8 mouse cellular contexts compared by ENCODE assay signal in the genomic region with DNA sequence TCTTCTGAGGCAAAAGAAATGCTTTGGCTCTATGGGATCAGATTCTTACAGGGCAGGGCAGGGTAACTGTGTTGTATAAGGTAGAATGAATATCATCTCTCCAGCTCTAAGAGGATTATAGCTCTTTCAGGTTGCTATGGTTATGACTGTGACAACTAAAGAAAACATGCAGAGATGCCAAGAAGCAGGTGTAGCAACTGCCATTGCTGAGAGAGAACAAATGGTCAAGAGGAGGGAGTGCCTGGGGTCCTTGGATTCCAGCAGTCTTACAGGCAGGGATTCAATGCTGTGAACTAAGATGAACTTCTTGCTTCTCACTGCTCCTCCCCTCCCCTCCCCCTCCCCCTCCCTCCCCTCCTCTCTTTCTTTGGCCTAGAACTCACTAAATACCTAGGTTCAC. TPM values are rescaled to one million over a fixed set of nuclear protein-coding genes. Genes with fewer than 3 reads are reported as not detected.
A peak's percentile ranks its signal among the peaks of the same experiment; 100 is the strongest.
DNase-seq lines count a peak whose midpoint lies in the region; ATAC-seq lines count a peak whose summit lies in the region.

No protein-coding gene starts in this region.

- ATAC-seq in heart, embryonic 11.5 days (replicated peaks; ENCODE audit: insufficient number of reproducible peaks, low FRiP score, low TSS enrichment): no peak
- peak; percentile 78 for ATAC-seq in embryonic facial prominence, embryonic 15.5 days (ENCODE audit: insufficient number of reproducible peaks, low FRiP score, low TSS enrichment, low read depth)

- peaks cover 11% of the 10 kb centered on the region; the same call in 1 of the 2 replicates for H3K4me1 ChIP-seq in heart, embryonic 11.5 days (ENCODE audit: control insufficient read depth, insufficient read depth, low read length)
- H3K4me1 ChIP-seq in embryonic facial prominence, embryonic 15.5 days: 0 out of 2 replicates have a peak, but pooled peaks cover 3% of the 10 kb centered on the region

- peak overlapping the region; percentile 93 for H3K27ac ChIP-seq in heart, embryonic 11.5 days (ENCODE audit: low read depth, low read length)
- H3K27ac ChIP-seq in embryonic facial prominence, embryonic 15.5 days (replicated peaks): 0 out of 2 replicates have a peak overlapping the region, but pooled peaks have one; percentile 3

- no peak overlapping the region for H3K4me3 ChIP-seq in heart, embryonic 11.5 days (ENCODE audit: low read depth, low read length)
- H3K4me3 ChIP-seq in embryonic facial prominence, embryonic 15.5 days (replicated peaks): no peak overlapping the region

- H3K27me3 ChIP-seq in heart, embryonic 11.5 days (ENCODE audit: control insufficient read depth, insufficient read depth, low read length): no peaks in the 10 kb centered on the region
- no peaks in the 10 kb centered on the region for H3K27me3 ChIP-seq in embryonic facial prominence, embryonic 15.5 days

- no peak overlapping the region for H3K9ac ChIP-seq in heart, embryonic 11.5 days (ENCODE audit: low read depth, low read length)
- no peak overlapping the region for H3K9ac ChIP-seq in embryonic facial prominence, embryonic 15.5 days

- H3K4me2 ChIP-seq in heart, embryonic 11.5 days: peak overlapping the region; percentile 22; the same call in 1 of the 2 replicates
- no peak overlapping the region for H3K4me2 ChIP-seq in embryonic facial prominence, embryonic 15.5 days (replicated peaks)

- no peak for DNase-seq in heart, adult 18-20 months
- peak; percentile 34 for DNase-seq in ES-CJ7 (ENCODE audit: low read depth, low spot score)
- peak; percentile 45 for DNase-seq in lung, postnatal 10 days
- no peak for DNase-seq in thymus, postnatal 36 days
- DNase-seq in yolk sac, embryonic 10.5 days (ENCODE audit: low spot score): no peak
- no peak for DNase-seq in layer of hippocampus, postnatal 36 days

- 0 out of 2 replicates have a peak, but pooled peaks cover 2% of the 10 kb centered on the region for H3K9me3 ChIP-seq in heart, embryonic 11.5 days (replicated peaks; ENCODE audit: control insufficient read depth, low read length)
- H3K9me3 ChIP-seq in embryonic facial prominence, embryonic 15.5 days (replicated peaks): no peaks in the 10 kb centered on the region

- no peaks in the 10 kb centered on the region for H3K36me3 ChIP-seq in heart, embryonic 11.5 days (ENCODE audit: control insufficient read depth, insufficient read depth, low read length)
- H3K36me3 ChIP-seq in embryonic facial prominence, embryonic 15.5 days: no peaks in the 10 kb centered on the region

RNA-seq across cellular contexts. Expression of a gene that starts 9.5 kb away (rescaled TPM):
- 32.4 and 39.8 TPM in 2 replicates for polyA plus RNA-seq in heart, embryonic 11.5 days (2014; fragmentation: Nextera tagmentation; extraction: Ambion mirVana)
- 10 to 100 TPM; 19.1 to 20.5 TPM for total RNA-seq in heart, adult 18-20 months (2021)
- 10.6 and 10.8 TPM in 2 replicates for polyA plus RNA-seq in embryonic facial prominence, embryonic 15.5 days (2015; fragmentation: Nextera tagmentation; extraction: Ambion mirVana)
- total RNA-seq in layer of hippocampus, postnatal 36 days (2021): 10 to 100 TPM; 31.6 to 32.9 TPM

RNA-seq across cellular contexts. Expression of a gene that starts 35.2 kb away (rescaled TPM):
- polyA plus RNA-seq in heart, embryonic 11.5 days (2014; fragmentation: Nextera tagmentation; extraction: Ambion mirVana): 72.7 and 77.2 TPM in 2 replicates
- 100 to 1,000 TPM; 208 to 215 TPM for total RNA-seq in heart, adult 18-20 months (2021)
- polyA plus RNA-seq in embryonic facial prominence, embryonic 15.5 days (2015; fragmentation: Nextera tagmentation; extraction: Ambion mirVana): 57.5 and 59.3 TPM in 2 replicates
- 10 to 100 TPM; 85.3 to 97.2 TPM for total RNA-seq in layer of hippocampus, postnatal 36 days (2021)

RNA-seq across cellular contexts. Expression of a gene that starts 53.7 kb away (rescaled TPM):
- polyA plus RNA-seq in heart, embryonic 11.5 days (2014; fragmentation: Nextera tagmentation; extraction: Ambion mirVana): 54.0 and 54.7 TPM in 2 replicates
- 1 to 10 TPM; 2.3 to 2.4 TPM for total RNA-seq in heart, adult 18-20 months (2021)
- 37.7 and 38.8 TPM in 2 replicates for polyA plus RNA-seq in embryonic facial prominence, embryonic 15.5 days (2015; fragmentation: Nextera tagmentation; extraction: Ambion mirVana)
- 10 to 100 TPM; 14.6 to 14.8 TPM for total RNA-seq in layer of hippocampus, postnatal 36 days (2021)

Comparison
In these comparisons a context has a peak if more than half of its experiments do, and no peak if none do; other contexts are left out.
1. DNase-seq: peak in ES-CJ7 (single experiment) and lung, postnatal 10 days (single experiment); none in heart, adult 18-20 months (0 of 2), thymus, postnatal 36 days (0 of 2), yolk sac, embryonic 10.5 days (single experiment) and layer of hippocampus, postnatal 36 days (0 of 2).
2. RNA of a gene that starts 53.7 kb away (total RNA-seq): 14.6 to 14.8 TPM in layer of hippocampus, postnatal 36 days; 2.3 to 2.4 TPM in heart, adult 18-20 months; every median in the first group is over 4 times any median in the second.